Mouse (Mus musculus): ENCODE data around the gene Klrb1a. TPM values are rescaled to one million over a fixed set of nuclear protein-coding genes. Genes with fewer than 3 reads are reported as not detected.

Klrb1a gene
- polyA plus RNA-seq, 1 experiment from 2014 or later, result not detected

- no peak for ATAC-seq (replicated peaks; ENCODE audit: insufficient number of reproducible peaks, low FRiP score, low TSS enrichment)
- no peaks in the 10 kb centered on the region for H3K27me3 ChIP-seq (ENCODE audit: control insufficient read depth, insufficient read depth, low read length)
- 81% methylated on average over 9 of the region's 9 CpGs for WGBS (ENCODE audit: insufficient replicate concordance)
- no peaks in the 10 kb centered on the region for H3K36me3 ChIP-seq (ENCODE audit: control insufficient read depth, insufficient read depth, low read length)
- no peak overlapping the region for H3K4me3 ChIP-seq (ENCODE audit: low read depth, low read length)
- no peak overlapping the region for H3K9ac ChIP-seq (ENCODE audit: low read depth, low read length)
- no peaks in the 10 kb centered on the region for H3K9me3 ChIP-seq (replicated peaks; ENCODE audit: control insufficient read depth, low read length)
- no peak overlapping the region for H3K27ac ChIP-seq (ENCODE audit: low read depth, low read length)
- H3K4me1 ChIP-seq (ENCODE audit: control insufficient read depth, insufficient read depth, low read length), result no peaks in the 10 kb centered on the region
- H3K4me2 ChIP-seq, result no peak overlapping the region
These were observed 28.7 kb downstream of the Klrb1a start for GRCm38 (mm10) chr6:128594651-128595050.

GRCm38 (mm10) chr6:128589426-128589825 lies 33.9 kb downstream of the Klrb1a start:
- 66% methylated on average over 4 of the region's 4 CpGs for WGBS (ENCODE audit: insufficient replicate concordance)
- H3K9me3 ChIP-seq (replicated peaks; ENCODE audit: control insufficient read depth, low read length), result no peaks in the 10 kb centered on the region
- no peak for ATAC-seq (replicated peaks; ENCODE audit: insufficient number of reproducible peaks, low FRiP score, low TSS enrichment)

GRCm38 (mm10) chr6:128587619-128588018 lies 35.7 kb downstream of the Klrb1a start:
- Histone ChIP-seq H3K9me3 (replicated peaks; ENCODE audit: control insufficient read depth, low read length) (no peaks in the 10 kb centered on the region), H3K4me2 (no peak overlapping the region), H3K27ac (ENCODE audit: low read depth, low read length) (no peak overlapping the region), H3K4me1 (ENCODE audit: control insufficient read depth, insufficient read depth, low read length) (no peaks in the 10 kb centered on the region), H3K27me3 (ENCODE audit: control insufficient read depth, insufficient read depth, low read length) (no peaks in the 10 kb centered on the region), H3K9ac (ENCODE audit: low read depth, low read length) (no peak overlapping the region), H3K36me3 (ENCODE audit: control insufficient read depth, insufficient read depth, low read length) (no peaks in the 10 kb centered on the region), H3K4me3 (ENCODE audit: low read depth, low read length) (no peak overlapping the region)
- 58% methylated on average over 6 of the region's 6 CpGs for WGBS (ENCODE audit: insufficient replicate concordance)
- ATAC-seq (replicated peaks; ENCODE audit: insufficient number of reproducible peaks, low FRiP score, low TSS enrichment), result no peak

More at GRCm38 (mm10) chr6:128589426-128589825, 33.9 kb downstream of the Klrb1a start:
- H3K36me3 ChIP-seq (ENCODE audit: control insufficient read depth, insufficient read depth, low read length), result no peaks in the 10 kb centered on the region
- no peak overlapping the region for H3K27ac ChIP-seq (ENCODE audit: low read depth, low read length)
- H3K4me1 ChIP-seq (ENCODE audit: control insufficient read depth, insufficient read depth, low read length), result no peaks in the 10 kb centered on the region
- no peak overlapping the region for H3K4me2 ChIP-seq
- no peak overlapping the region for H3K9ac ChIP-seq (ENCODE audit: low read depth, low read length)
- H3K4me3 ChIP-seq (ENCODE audit: low read depth, low read length), result no peak overlapping the region
- no peaks in the 10 kb centered on the region for H3K27me3 ChIP-seq (ENCODE audit: control insufficient read depth, insufficient read depth, low read length)

GRCm38 (mm10) chr6:128585642-128586245 lies 37.6 kb downstream of the Klrb1a start:
- Histone ChIP-seq H3K27ac (ENCODE audit: low read depth, low read length) (no peak overlapping the region), H3K4me1 (ENCODE audit: control insufficient read depth, insufficient read depth, low read length) (no peaks in the 10 kb centered on the region), H3K27me3 (ENCODE audit: control insufficient read depth, insufficient read depth, low read length) (no peaks in the 10 kb centered on the region), H3K4me3 (ENCODE audit: low read depth, low read length) (no peak overlapping the region), H3K9ac (ENCODE audit: low read depth, low read length) (no peak overlapping the region), H3K4me2 (no peak overlapping the region), H3K9me3 (replicated peaks; ENCODE audit: control insufficient read depth, low read length) (no peaks in the 10 kb centered on the region), H3K36me3 (ENCODE audit: control insufficient read depth, insufficient read depth, low read length) (no peaks in the 10 kb centered on the region)
- WGBS (ENCODE audit: insufficient replicate concordance), result 69% methylated on average over 11 of the region's 11 CpGs
- ATAC-seq (replicated peaks; ENCODE audit: insufficient number of reproducible peaks, low FRiP score, low TSS enrichment), result no peak

GRCm38 (mm10) chr6:128584070-128584660 lies 39.2 kb downstream of the Klrb1a start:
- WGBS (ENCODE audit: insufficient replicate concordance), result 23% methylated on average over 10 of the region's 10 CpGs
- peak overlapping the region; percentile 19; the same call in 1 of the 2 replicates for H3K4me2 ChIP-seq
- ATAC-seq (replicated peaks; ENCODE audit: insufficient number of reproducible peaks, low FRiP score, low TSS enrichment), result no peak

GRCm38 (mm10) chr6:128581508-128581907 lies 41.8 kb downstream of the Klrb1a start, which contains the start of gene A2ml1:
TSS of gene A2ml1 (minus strand) at chr6:128581608.
- Histone ChIP-seq H3K27ac (ENCODE audit: low read depth, low read length) (no peak within 1 kb of the TSS), H3K9me3 (replicated peaks; ENCODE audit: control insufficient read depth, low read length) (no peaks in the 10 kb centered on the region), H3K4me3 (ENCODE audit: low read depth, low read length) (no peak within 1 kb of the TSS), H3K36me3 (ENCODE audit: control insufficient read depth, insufficient read depth, low read length) (no peaks in the 10 kb centered on the region), H3K4me1 (ENCODE audit: control insufficient read depth, insufficient read depth, low read length) (no peaks in the 10 kb centered on the region), H3K27me3 (ENCODE audit: control insufficient read depth, insufficient read depth, low read length) (no peaks in the 10 kb centered on the region), H3K4me2 (no peak within 1 kb of the TSS), H3K9ac (ENCODE audit: low read depth, low read length) (no peak within 1 kb of the TSS)
- WGBS (ENCODE audit: insufficient replicate concordance), result 71% methylated on average over 11 of the region's 11 CpGs
- no peak for ATAC-seq (replicated peaks; ENCODE audit: insufficient number of reproducible peaks, low FRiP score, low TSS enrichment)

More at GRCm38 (mm10) chr6:128584070-128584660, 39.2 kb downstream of the Klrb1a start:
- Histone ChIP-seq H3K36me3 (ENCODE audit: control insufficient read depth, insufficient read depth, low read length) (no peaks in the 10 kb centered on the region), H3K4me1 (ENCODE audit: control insufficient read depth, insufficient read depth, low read length) (no peaks in the 10 kb centered on the region), H3K9ac (ENCODE audit: low read depth, low read length) (no peak overlapping the region), H3K27me3 (ENCODE audit: control insufficient read depth, insufficient read depth, low read length) (no peaks in the 10 kb centered on the region), H3K27ac (ENCODE audit: low read depth, low read length) (no peak overlapping the region), H3K9me3 (replicated peaks; ENCODE audit: control insufficient read depth, low read length) (no peaks in the 10 kb centered on the region), H3K4me3 (ENCODE audit: low read depth, low read length) (no peak overlapping the region)

GRCm38 (mm10) chr6:128577301-128577700 lies 46.0 kb downstream of the Klrb1a start:
- no peak for ATAC-seq (replicated peaks; ENCODE audit: insufficient number of reproducible peaks, low FRiP score, low TSS enrichment)
- 77% methylated on average over 9 of the region's 9 CpGs for WGBS (ENCODE audit: insufficient replicate concordance)
- Histone ChIP-seq H3K9me3 (replicated peaks; ENCODE audit: control insufficient read depth, low read length) (no peaks in the 10 kb centered on the region), H3K36me3 (ENCODE audit: control insufficient read depth, insufficient read depth, low read length) (no peaks in the 10 kb centered on the region), H3K4me2 (no peak overlapping the region), H3K27me3 (ENCODE audit: control insufficient read depth, insufficient read depth, low read length) (no peaks in the 10 kb centered on the region), H3K4me3 (ENCODE audit: low read depth, low read length) (no peak overlapping the region), H3K9ac (ENCODE audit: low read depth, low read length) (no peak overlapping the region), H3K4me1 (ENCODE audit: control insufficient read depth, insufficient read depth, low read length) (no peaks in the 10 kb centered on the region), H3K27ac (ENCODE audit: low read depth, low read length) (no peak overlapping the region)

- Histone ChIP-seq H3K36me3 (ENCODE audit: control insufficient read depth, insufficient read depth, low read length) (no peaks in the 10 kb centered on the region), H3K27ac (ENCODE audit: low read depth, low read length) (no peak overlapping the region), H3K4me2 (no peak overlapping the region), H3K27me3 (ENCODE audit: control insufficient read depth, insufficient read depth, low read length) (no peaks in the 10 kb centered on the region), H3K9ac (ENCODE audit: low read depth, low read length) (no peak overlapping the region), H3K4me3 (ENCODE audit: low read depth, low read length) (no peak overlapping the region), H3K4me1 (ENCODE audit: control insufficient read depth, insufficient read depth, low read length) (no peaks in the 10 kb centered on the region), H3K9me3 (replicated peaks; ENCODE audit: control insufficient read depth, low read length) (no peaks in the 10 kb centered on the region)
- no peak for ATAC-seq (replicated peaks; ENCODE audit: insufficient number of reproducible peaks, low FRiP score, low TSS enrichment)
- 79% methylated on average over 11 of the region's 11 CpGs for WGBS (ENCODE audit: insufficient replicate concordance)
These were observed 56.7 kb downstream of the Klrb1a start for GRCm38 (mm10) chr6:128566589-128566988.

Measured in heart, embryonic 11.5 days (tissue).